Mouse (Mus musculus) kidney, embryonic 16.5 days (tissue): Measurements from ENCODE around the gene Olfr1504. TPM values are rescaled to one million over a fixed set of nuclear protein-coding genes. Genes with fewer than 3 reads are reported as not detected.
"Not testable (repeated sequence)": the region's sequence is repeated elsewhere in the genome, so short reads cannot be mapped to it uniquely, and the experiment has no call there.

ENCODE experiments used
- ATAC-seq: fragments of 200-750 bp; cut with Nextera tagmentation; 2 replicates; pipeline ENCODE4 v1.8.0; 2017; ENCODE audit warnings: moderate TSS enrichment; ENCODE audit not compliant: low FRiP score, low TSS enrichment
- H3K27ac ChIP-seq: fragments of 300-500 bp; sonication (generic); 2 replicates; pipeline ENCODE4 v1.5.1; 2014; ENCODE audit warnings: low read length
- H3K27me3 ChIP-seq: fragments of 300-500 bp; sonication (generic); 2 replicates; pipeline ENCODE4 v1.6.1; 2014; ENCODE audit warnings: low read length, control low read depth, mixed read lengths; ENCODE audit not compliant: insufficient read depth
- H3K36me3 ChIP-seq: fragments of 300-500 bp; sonication (generic); 2 replicates; pipeline ENCODE4 v1.6.1; 2014; ENCODE audit warnings: low read length, control low read depth, mixed read lengths; ENCODE audit not compliant: insufficient read depth
- H3K4me1 ChIP-seq: fragments of 300-500 bp; sonication (generic); 2 replicates; pipeline ENCODE4 v1.6.1; 2014; ENCODE audit warnings: low read length, control low read depth, mixed read lengths; ENCODE audit not compliant: insufficient read depth
- H3K4me2 ChIP-seq: fragments of 300-500 bp; sonication (generic); replicated peaks from 2 replicates; pipeline ENCODE4 v1.6.1; 2014; ENCODE audit warnings: low read depth, low read length
- H3K4me3 ChIP-seq: fragments of 300-500 bp; sonication (generic); 2 replicates; pipeline ENCODE4 v1.5.1; 2014; ENCODE audit warnings: mild to moderate bottlenecking, low read length
- H3K9ac ChIP-seq: fragments of 300-500 bp; sonication (generic); replicated peaks from 2 replicates; pipeline ENCODE4 v1.6.1; 2014; ENCODE audit warnings: low read length
- H3K9me3 ChIP-seq: fragments of 300-500 bp; sonication (generic); 2 replicates; pipeline ENCODE4 v1.6.1; 2016; ENCODE audit warnings: low read length, control low read depth
- WGBS: fragments of 180-500 bp; shearing (Covaris S2); extraction: QIAGEN DNeasy Blood & Tissue Kit; methylation state at CpG from one replicate; pipeline ENCODE4 v1.1.7; 2014; 5-methylcytosine and 5-hydroxymethylcytosine counted together
- polyA plus RNA-seq: library from polyadenylated mRNA; unstranded; fragments of >200 nt; fragmentation: Nextera tagmentation; extraction: Ambion mirVana; gene quantifications from 2 replicates; pipeline ENCODE4 v1.2.1, GENCODE M21; 2015

The Olfr1504 gene
- not detected in 2 replicates for polyA plus RNA-seq

DNA sequence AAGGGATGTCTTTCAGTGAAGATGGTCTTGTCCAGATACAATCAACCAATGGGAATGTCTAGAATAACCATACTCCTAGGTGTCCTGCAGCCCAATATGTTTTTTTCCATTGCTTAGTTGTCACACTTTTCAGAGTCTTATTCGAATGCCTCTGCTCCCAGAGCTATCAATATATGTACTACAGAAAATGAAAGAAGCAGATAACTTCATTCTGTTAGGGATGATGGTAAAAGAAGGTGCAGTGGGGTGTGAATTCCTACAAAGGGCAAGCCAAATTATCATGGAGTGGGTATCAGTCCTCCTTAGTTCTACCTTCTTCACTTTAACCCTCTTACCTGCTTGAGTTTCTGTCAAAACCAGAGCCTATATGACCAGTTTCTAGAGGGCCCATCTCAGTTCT is at the start of gene Olfr1504:
TSS of gene Olfr1504 (minus strand) at position 101 of the 400 bp plus-strand sequence.
- Histone ChIP-seq H3K4me3 (no peak within 1 kb of the TSS), H3K27me3 (no peaks in the 10 kb centered on the region), H3K4me1 (no peaks in the 10 kb centered on the region), H3K36me3 (no peaks in the 10 kb centered on the region), H3K9me3 (no peaks in the 10 kb centered on the region), H3K27ac (no peak within 1 kb of the TSS), H3K4me2 (no peak within 1 kb of the TSS), H3K9ac (no peak within 1 kb of the TSS)
- 67% methylated on average over 1 of the region's 1 CpGs for WGBS
- ATAC-seq: no peak

DNA sequence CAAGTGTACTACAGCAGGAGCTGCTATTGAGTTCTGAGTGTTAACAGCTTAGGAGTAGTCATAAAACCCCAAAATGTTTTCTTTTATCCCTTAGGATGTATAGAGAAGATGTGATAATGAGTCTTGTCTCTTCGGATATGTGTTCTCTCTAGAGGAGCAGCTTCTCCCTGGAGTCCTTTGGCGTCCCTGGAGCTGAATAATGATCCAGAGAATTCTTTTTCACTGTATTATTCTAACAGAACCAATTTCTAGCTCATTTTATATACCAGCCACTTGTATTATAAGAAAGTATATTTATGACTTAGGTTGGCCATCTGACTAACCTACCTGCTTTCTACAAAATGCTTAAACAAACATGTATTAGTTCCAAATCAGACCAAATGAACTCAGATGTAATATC is 15.5 kb upstream of the Olfr1504 start, which contains the start of gene Olfr1505:
TSS of gene Olfr1505 (plus strand) at position 301 of the 400 bp plus-strand sequence.
- Histone ChIP-seq H3K9ac (no peak within 1 kb of the TSS), H3K4me1 (no peaks in the 10 kb centered on the region), H3K4me2 (no peak within 1 kb of the TSS), H3K27ac (no peak within 1 kb of the TSS), H3K4me3 (no peak within 1 kb of the TSS), H3K36me3 (no peaks in the 10 kb centered on the region), H3K27me3 (no peaks in the 10 kb centered on the region), H3K9me3 (no peaks in the 10 kb centered on the region)
- WGBS: 75% methylated on average over 2 of the region's 2 CpGs
- no peak for ATAC-seq

DNA sequence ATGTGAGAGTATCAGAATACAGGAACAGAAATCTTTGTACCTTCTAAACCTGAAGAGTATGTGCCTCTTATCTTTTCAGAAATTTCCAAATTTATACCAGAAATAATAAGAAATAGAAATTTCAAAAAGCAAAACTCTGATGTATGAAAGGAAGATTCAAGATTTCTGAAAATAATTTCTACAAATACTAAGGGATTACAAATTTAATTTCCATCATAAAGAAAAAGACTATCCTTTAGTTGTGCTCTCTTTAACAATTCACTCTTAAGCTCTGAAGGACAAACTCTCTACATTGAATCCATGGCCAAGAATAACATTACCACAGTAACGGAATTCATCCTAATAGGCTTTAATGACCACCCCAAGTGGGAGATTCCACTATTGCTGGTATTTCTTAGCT is 36.2 kb downstream of the Olfr1504 start, which contains the start of gene Olfr1502:
TSS of gene Olfr1502 (plus strand) at position 301 of the 400 bp plus-strand sequence.
- Histone ChIP-seq H3K4me3 (no peak within 1 kb of the TSS), H3K4me1 (no peaks in the 10 kb centered on the region), H3K9ac (no peak within 1 kb of the TSS), H3K4me2 (no peak within 1 kb of the TSS), H3K36me3 (no peaks in the 10 kb centered on the region), H3K27me3 (no peaks in the 10 kb centered on the region), H3K27ac (no peak within 1 kb of the TSS), H3K9me3 (no peaks in the 10 kb centered on the region)
- no peak for ATAC-seq
- WGBS: 71% methylated on average over 1 of the region's 1 CpGs

DNA sequence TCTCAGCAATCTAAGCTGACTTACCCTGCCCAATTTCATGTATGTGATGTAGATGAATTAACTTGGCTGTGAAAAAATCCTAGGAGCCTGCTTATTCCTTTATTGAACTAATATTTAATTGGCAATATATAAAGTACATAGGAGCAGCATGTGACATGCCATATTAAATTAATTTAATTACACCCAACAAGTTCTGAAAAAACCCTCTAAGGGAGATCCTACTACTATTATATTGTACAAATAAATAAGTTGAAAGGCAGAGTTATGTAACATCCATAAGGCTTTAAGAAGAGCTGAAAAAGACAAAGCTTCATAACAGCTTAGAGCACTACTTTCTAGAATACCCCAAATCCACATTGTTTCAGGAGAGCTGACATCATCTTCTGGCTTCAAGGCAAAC is 47.1 kb downstream of the Olfr1504 start, which contains the start of gene Olfr1501:
TSS of gene Olfr1501 (minus strand) at position 101 of the 400 bp plus-strand sequence.
- not testable (repeated sequence) for H3K36me3 ChIP-seq, H3K9me3 ChIP-seq, H3K4me2 ChIP-seq, H3K4me1 ChIP-seq, H3K4me3 ChIP-seq, H3K27ac ChIP-seq, H3K9ac ChIP-seq, H3K27me3 ChIP-seq, ATAC-seq

Other genes starting within 250 kb of the Olfr1504 start
- gene Olfr1490, start 246.8 kb downstream of the Olfr1504 start, polyA plus RNA-seq: not detected in 2 replicates
- gene Olfr1491, start 200.7 kb downstream of the Olfr1504 start, polyA plus RNA-seq: not detected in 2 replicates
- not detected in 2 replicates for gene Olfr1493-ps1, start 174.7 kb downstream of the Olfr1504 start, polyA plus RNA-seq
- not detected in 2 replicates for gene Olfr1494, start 158.2 kb downstream of the Olfr1504 start, polyA plus RNA-seq
- gene Olfr1495, start 133.3 kb downstream of the Olfr1504 start, polyA plus RNA-seq: not detected in 2 replicates
- not detected in 2 replicates for gene Olfr1496, start 120.0 kb downstream of the Olfr1504 start, polyA plus RNA-seq
- not detected in 2 replicates for gene Olfr1497, start 99.7 kb downstream of the Olfr1504 start, polyA plus RNA-seq
- gene Olfr1499, start 78.5 kb downstream of the Olfr1504 start, polyA plus RNA-seq: not detected in 2 replicates
- not detected in 2 replicates for gene Olfr1500, start 67.4 kb downstream of the Olfr1504 start, polyA plus RNA-seq
- not detected in 2 replicates for gene Olfr1501, start 47.2 kb downstream of the Olfr1504 start, polyA plus RNA-seq
- not detected in 2 replicates for gene Olfr1502, start 36.1 kb downstream of the Olfr1504 start, polyA plus RNA-seq
- not detected in 2 replicates for gene Olfr1505, start 15.6 kb upstream of the Olfr1504 start, polyA plus RNA-seq